ENCODE assay signal across 40 mouse cellular contexts in genomic region chr6:29482691-29483090, GRCm38 (mm10). TPM values are rescaled to one million over a fixed set of nuclear protein-coding genes. Genes with fewer than 3 reads are reported as not detected.
"Had no signal": no experiment of that assay in that cellular context is flagged by ENCODE, and none has a peak within 500 bp of the region (broad histone marks: within the 10 kb centered on the region; RNA-seq: fewer than 3 reads in every experiment).

No protein-coding gene starts in this region.

- H3K4me1 ChIP-seq: lung, embryonic 15.5 days had no signal

- H3K4me2 ChIP-seq: limb, embryonic 12.5 days; limb, embryonic 13.5 days; limb, embryonic 15.5 days; liver, embryonic 11.5 days; liver, embryonic 12.5 days; liver, embryonic 13.5 days; liver, embryonic 15.5 days; lung, embryonic 14.5 days; lung, embryonic 15.5 days; midbrain, embryonic 12.5 days; midbrain, embryonic 13.5 days; midbrain, embryonic 15.5 days; neural tube, embryonic 12.5 days had no signal

- H3K9me3 ChIP-seq: limb, embryonic 10.5 days; limb, embryonic 12.5 days; limb, embryonic 13.5 days; limb, embryonic 15.5 days; liver, embryonic 12.5 days; liver, embryonic 13.5 days; liver, embryonic 15.5 days; lung, embryonic 15.5 days; midbrain, embryonic 10.5 days; midbrain, embryonic 12.5 days; midbrain, embryonic 13.5 days; midbrain, embryonic 15.5 days; neural tube, embryonic 12.5 days had no signal

- H3K27ac ChIP-seq: limb, embryonic 10.5 days; limb, embryonic 12.5 days; limb, embryonic 13.5 days; limb, embryonic 15.5 days; liver, embryonic 12.5 days; liver, embryonic 13.5 days; liver, embryonic 14.5 days; liver, embryonic 15.5 days; lung, embryonic 15.5 days; macrophage; midbrain, embryonic 10.5 days; midbrain, embryonic 12.5 days; midbrain, embryonic 13.5 days; midbrain, embryonic 15.5 days; neural tube, embryonic 12.5 days had no signal

- H3K4me3 ChIP-seq: limb, embryonic 10.5 days; limb, embryonic 12.5 days; limb, embryonic 13.5 days; limb, embryonic 15.5 days; liver, embryonic 12.5 days; liver, embryonic 13.5 days; liver, embryonic 15.5 days; lung, embryonic 15.5 days; megakaryocyte, embryonic 14.5 days; midbrain, embryonic 10.5 days; midbrain, embryonic 12.5 days; midbrain, embryonic 13.5 days; midbrain, embryonic 15.5 days; myocyte; neural tube, embryonic 12.5 days had no signal

- ATAC-seq: liver, embryonic 12.5 days; liver, postnatal 0 days; lung, postnatal 0 days; midbrain, embryonic 13.5 days; midbrain, embryonic 15.5 days; midbrain, embryonic 16.5 days had no signal

- H3K27me3 ChIP-seq: limb, embryonic 12.5 days; limb, embryonic 13.5 days; lung, embryonic 15.5 days had no signal

- H3K9ac ChIP-seq: limb, embryonic 12.5 days; limb, embryonic 13.5 days; limb, embryonic 15.5 days; liver, embryonic 12.5 days; liver, embryonic 13.5 days; liver, embryonic 14.5 days; liver, embryonic 15.5 days; liver, postnatal 0 days; lung, embryonic 14.5 days; lung, embryonic 15.5 days; midbrain, embryonic 12.5 days; midbrain, embryonic 13.5 days; midbrain, embryonic 15.5 days; neural tube, embryonic 12.5 days had no signal

- H3K36me3 ChIP-seq: liver, embryonic 12.5 days; liver, embryonic 13.5 days; liver, embryonic 15.5 days; lung, embryonic 15.5 days; midbrain, embryonic 10.5 days; midbrain, embryonic 12.5 days; midbrain, embryonic 13.5 days; midbrain, embryonic 15.5 days; neural tube, embryonic 12.5 days had no signal

- DNase-seq: left cerebral cortex, postnatal 4 days; liver; liver, embryonic 13.5 days; liver, postnatal 0 days; lung, adult 18-20 months; lung, adult 2 months; lung, embryonic 14.5 days; lung, postnatal 10 days; lung, postnatal 14 days; lung, postnatal 36 days; lung, postnatal 4 days had no signal

RNA-seq across cellular contexts. Expression of gene Atp6v1fnb, which starts 11.5 kb away (rescaled TPM):
- total RNA-seq: liver, adult 2 months; megakaryocyte-erythroid progenitor cell, adult 5-6 weeks; midbrain, postnatal 0 days; monocyte, adult 5-6 weeks had no signal
- polyA plus RNA-seq: limb, embryonic 11.5 days; limb, embryonic 13.5 days; limb, embryonic 14.5 days; limb, embryonic 15.5 days; liver, adult 2 months; liver, embryonic 12.5 days; liver, embryonic 13.5 days; liver, embryonic 14.5 days; liver, embryonic 15.5 days; liver, postnatal 0 days; lung, embryonic 14.5 days; lung, embryonic 15.5 days; lung, embryonic 16.5 days; lung, postnatal 0 days; macrophage; midbrain, embryonic 10.5 days; midbrain, embryonic 12.5 days; myocyte; neural tube, embryonic 11.5 days had no signal

RNA-seq across cellular contexts. Expression of gene Kcp, which starts 25.1 kb away (rescaled TPM):
- total RNA-seq: megakaryocyte, adult 5-6 weeks; megakaryocyte-erythroid progenitor cell, adult 5-6 weeks; monocyte, adult 5-6 weeks had no signal
- polyA plus RNA-seq: macrophage had no signal

RNA-seq across cellular contexts. Expression of gene Flnc, which starts 49.6 kb away (rescaled TPM):
- total RNA-seq: megakaryocyte progenitor cell, adult 5-6 weeks; megakaryocyte, adult 5-6 weeks; megakaryocyte-erythroid progenitor cell, adult 5-6 weeks; monocyte, adult 5-6 weeks had no signal
- polyA plus RNA-seq: macrophage had no signal
